Mouse (Mus musculus) heart, adult 18-20 months (tissue): Measurements from ENCODE around the gene Cln6. TPM values are rescaled to one million over a fixed set of nuclear protein-coding genes. Genes with fewer than 3 reads are reported as not detected.
"Not testable (repeated sequence)": the region's sequence is repeated elsewhere in the genome, so short reads cannot be mapped to it uniquely, and the experiment has no call there.

ENCODE experiments used
- DNase-seq, 2 experiments: peaks; one replicate each; pipeline ENCODE4 v3.0.0; 2021 to 2022; ENCODE audit warnings: mixed read lengths in 1 of 2
- long read RNA-seq, 2 experiments: library from polyadenylated mRNA; stranded (forward); transcript quantifications; one replicate each; pipeline ENCODE4 v2.0.0; 2021
- total RNA-seq, 2 experiments: library from RNA; stranded (reverse); gene quantifications; 2 replicates each; pipeline ENCODE4 v1.2.3; 2021

Cln6 gene
- total RNA-seq = 10 to 100 TPM; 25.8 TPM
- long read RNA-seq, experiment 1, transcript Cln6-201 (7 exons, 2,142 nt) = major isoform, 7 of 7 reads
- long read RNA-seq, experiment 1, partial matches to known transcripts = 0 of 7 reads
- long read RNA-seq, experiment 1, other reads (novel, unspliced or antisense) = 0 of 7 reads
- long read RNA-seq, experiment 2, transcript Cln6-201 (7 exons, 2,142 nt) = major isoform, 5 of 7 reads
- long read RNA-seq, experiment 2, partial matches to known transcripts = 0 of 7 reads
- long read RNA-seq, experiment 2, other reads (novel, unspliced or antisense) = 2 of 7 reads

GRCm38 (mm10) chr9:62838506-62839171, at the start of gene Cln6:
Gene Cln6 (plus strand): TSS chr9:62838785.
- DNase-seq = peak; percentile 79 to 90

DNA sequence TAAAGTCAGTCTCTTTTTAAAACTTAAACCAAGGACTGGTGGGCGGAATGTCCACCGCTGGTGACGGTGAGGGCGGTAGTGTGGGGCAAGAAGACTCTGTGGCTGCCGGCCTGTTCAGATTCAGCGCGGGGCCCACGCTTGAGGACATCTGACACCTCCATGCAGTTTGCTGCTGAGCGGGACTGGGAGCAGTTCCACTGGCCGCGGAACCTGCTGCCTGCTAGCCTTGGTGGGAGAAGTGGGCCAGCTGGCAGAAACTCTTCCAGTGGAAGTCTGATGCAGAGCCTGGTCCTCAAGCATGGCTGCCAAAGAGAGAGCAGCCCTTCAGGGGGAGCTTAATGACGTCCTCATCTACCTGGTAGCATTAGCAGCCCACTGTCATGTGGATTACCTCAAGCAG, 48.7 kb upstream of the Cln6 start:
- no peak for DNase-seq

- DNase-seq = not testable (repeated sequence)
Observed at GRCm38 (mm10) chr9:62799218-62799617, 39.4 kb upstream of the Cln6 start.

DNA sequence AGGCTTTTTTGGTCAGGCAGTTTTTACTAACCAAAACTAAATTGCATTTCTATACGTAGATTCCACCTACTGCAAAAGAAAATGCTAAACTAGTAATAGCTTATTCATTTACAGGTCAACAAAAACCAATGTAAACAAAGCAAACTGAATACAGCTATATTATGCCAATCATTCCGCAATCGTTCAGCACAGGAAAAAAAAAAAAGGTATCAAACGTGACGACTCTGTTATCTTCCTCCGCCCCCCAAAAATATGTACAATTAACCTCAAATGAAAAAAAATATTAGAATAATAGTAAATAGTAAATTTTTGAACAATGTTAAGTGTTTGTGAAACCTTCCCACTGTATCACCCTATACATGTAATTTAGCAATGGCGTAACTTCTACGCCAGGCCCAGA, 28.5 kb upstream of the Cln6 start:
- no peak for DNase-seq

GRCm38 (mm10) chr9:62810543-62811515, 27.8 kb upstream of the Cln6 start:
- peak in 1 of 2 experiments; percentile 35 for DNase-seq

DNA sequence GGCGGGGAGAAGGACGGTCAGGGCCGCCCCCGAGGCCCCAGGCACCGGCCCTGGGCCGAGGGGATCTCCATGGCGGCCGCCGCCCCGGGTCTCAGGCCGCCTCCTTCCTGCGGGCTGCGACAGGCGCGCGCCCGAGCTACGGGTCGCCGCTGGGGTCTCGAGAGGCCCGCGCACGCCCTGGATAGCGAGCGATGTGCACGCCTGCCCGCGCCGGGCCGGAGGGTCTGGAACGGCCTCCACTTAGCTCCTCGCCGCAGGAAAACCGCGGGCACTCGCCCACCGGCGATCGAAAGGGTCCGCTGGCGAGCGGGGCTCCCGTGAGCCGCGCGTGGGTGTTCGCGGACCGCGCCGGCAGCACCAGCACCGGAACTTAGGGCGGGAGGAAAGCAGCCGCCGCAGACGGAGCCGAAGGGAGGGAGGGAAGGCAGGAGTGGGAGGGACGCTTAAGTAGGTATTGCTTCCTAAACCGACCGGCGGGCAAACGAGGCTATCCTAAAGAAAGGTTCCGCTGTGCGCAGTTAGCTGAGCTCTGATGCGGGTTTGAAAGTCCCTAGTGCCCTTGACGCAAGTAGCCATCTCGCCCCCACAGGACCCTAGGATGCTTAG, 27.0 kb upstream of the Cln6 start, which contains the start of gene Fem1b:
TSS of gene Fem1b (minus strand) at position 419 of the 606 bp plus-strand sequence.
- peak; percentile 94 for DNase-seq

GRCm38 (mm10) chr9:62812216-62813049, 26.2 kb upstream of the Cln6 start:
- DNase-seq = no peak

GRCm38 (mm10) chr9:62814751-62815150, 23.8 kb upstream of the Cln6 start:
- no peak for DNase-seq

- DNase-seq = no peak
Observed at GRCm38 (mm10) chr9:62816323-62817098, 22.1 kb upstream of the Cln6 start.

- DNase-seq = peak; percentile 77 to 78
Observed at GRCm38 (mm10) chr9:62817099-62817571, 21.4 kb upstream of the Cln6 start.

DNA sequence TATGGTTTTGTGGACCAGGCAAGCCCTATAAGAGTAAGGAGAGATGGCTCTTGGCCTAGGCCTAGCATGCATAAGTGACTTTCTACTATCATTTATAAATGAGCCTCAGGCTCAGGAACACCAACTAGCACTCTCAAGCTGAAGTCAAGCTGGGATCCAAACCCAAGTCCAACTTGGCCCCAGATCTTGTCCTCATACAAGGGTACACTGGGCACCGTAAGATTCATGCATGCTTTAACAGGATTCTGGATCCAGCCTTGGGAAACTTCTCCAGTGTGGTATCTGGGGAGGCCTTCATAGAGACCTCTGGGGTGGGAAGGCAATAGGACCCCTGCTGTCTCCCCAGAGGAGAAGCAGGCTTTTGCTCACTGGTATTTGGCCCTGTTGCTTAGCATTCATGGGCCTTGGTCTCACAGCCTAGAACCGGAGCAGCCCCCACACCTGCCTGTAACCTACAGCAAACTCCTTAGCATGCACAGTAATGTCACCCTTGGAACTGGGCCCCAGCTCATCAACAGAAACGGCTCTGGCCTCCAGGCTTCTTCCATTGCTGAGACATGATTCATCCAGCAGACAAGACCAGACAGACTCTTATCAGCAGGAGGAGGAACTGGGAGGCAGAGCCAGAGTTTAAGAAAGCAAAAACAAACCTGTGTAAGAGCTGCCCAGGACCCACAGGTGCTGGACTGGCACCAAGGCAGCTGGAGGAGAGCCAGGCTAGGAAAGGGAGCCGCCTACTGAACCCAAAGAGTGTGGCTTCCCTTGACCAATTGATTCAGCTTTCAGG, 20.6 kb upstream of the Cln6 start:
- peak in 1 of 2 experiments; percentile 18 for DNase-seq

- no peak for DNase-seq
Observed at GRCm38 (mm10) chr9:62819494-62819893, 19.1 kb upstream of the Cln6 start.

GRCm38 (mm10) chr9:62819910-62820309, 18.7 kb upstream of the Cln6 start:
- DNase-seq = not testable (repeated sequence)

GRCm38 (mm10) chr9:62820829-62821228, 17.8 kb upstream of the Cln6 start:
- no peak for DNase-seq

GRCm38 (mm10) chr9:62821811-62822210, 16.8 kb upstream of the Cln6 start:
- no peak for DNase-seq

- no peak for DNase-seq
Observed at GRCm38 (mm10) chr9:62825791-62826393, 12.7 kb upstream of the Cln6 start.

DNA sequence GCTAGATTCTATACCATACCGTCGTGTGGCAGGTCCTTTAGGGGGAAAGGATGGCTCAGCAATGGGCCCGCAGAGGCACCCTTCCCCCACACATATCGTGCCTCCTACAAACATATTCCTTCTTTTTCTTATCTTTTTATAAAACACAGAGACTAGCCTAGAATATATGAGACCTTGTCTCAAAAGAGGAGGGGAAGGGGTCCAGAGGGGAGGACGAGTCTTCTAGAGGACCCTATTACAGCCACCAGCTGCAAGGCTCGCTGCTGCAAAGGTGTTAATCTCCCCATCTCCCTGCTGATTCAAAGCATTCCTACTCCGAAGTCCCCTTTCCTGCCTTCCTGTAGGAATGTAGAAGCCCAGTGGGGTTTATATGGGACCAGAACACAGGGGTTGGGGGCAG, 12.1 kb upstream of the Cln6 start:
- no peak for DNase-seq

GRCm38 (mm10) chr9:62827939-62828652, 10.5 kb upstream of the Cln6 start:
- DNase-seq = peak; percentile 33 to 47
